Mouse (Mus musculus) CH12.LX (cell line): Measurements from ENCODE around the gene Nags. TPM values are rescaled to one million over a fixed set of nuclear protein-coding genes. Genes with fewer than 3 reads are reported as not detected.
A peak's percentile ranks its signal among the peaks of the same experiment; 100 is the strongest.

Experiments
- DNase-seq: peaks from one replicate; pipeline ENCODE4 v3.0.0-alpha.2; 2013; ENCODE audit errors: extremely low read depth
- H3K27ac ChIP-seq: 2 replicates; pipeline ENCODE4 v1.5.1; 2012; ENCODE audit warnings: low read depth, mild to moderate bottlenecking, control low read depth, moderate library complexity; ENCODE audit not compliant: insufficient read depth
- H3K27me3 ChIP-seq: replicated peaks from 2 replicates; pipeline ENCODE3; 2012; ENCODE audit warnings: inconsistent platforms
- H3K36me3 ChIP-seq, 2 experiments: replicated peaks in 1 of 2; 2 replicates each; pipeline versions ENCODE3 to v1.6.1; 2012; ENCODE audit warnings: inconsistent platforms in 1 of 2, low read length in 1 of 2, mild to moderate bottlenecking in 1 of 2, mixed read lengths in 1 of 2, moderate library complexity in 1 of 2; ENCODE audit not compliant: control insufficient read depth in 1 of 2, insufficient read depth in 1 of 2
- H3K4me1 ChIP-seq, 2 experiments: 2 replicates each; pipeline ENCODE4 v1.6.1; 2012; ENCODE audit warnings: inconsistent platforms in 1 of 2, moderate library complexity in 1 of 2; ENCODE audit not compliant: insufficient read depth in 2 of 2, control insufficient read depth in 1 of 2
- H3K4me2 ChIP-seq: 2 replicates; pipeline ENCODE4 v1.6.1; 2012; ENCODE audit warnings: low read depth, mild to moderate bottlenecking, control low read depth; ENCODE audit not compliant: poor library complexity, insufficient read depth, severe bottlenecking
- H3K4me3 ChIP-seq, 3 experiments: fragments of 150-350 bp in 1 of 3; sonication (generic) in 1 of 3; replicated peaks in 1 of 3; 2 replicates each; pipeline versions ENCODE3 to v1.5.1; 2011 to 2012; ENCODE audit warnings: low read depth in 2 of 3, low read length in 2 of 3, mild to moderate bottlenecking in 2 of 3, moderate library complexity in 2 of 3, control low read depth in 1 of 3, improper control_type of control experiment in 1 of 3, inconsistent platforms in 1 of 3, mixed read lengths in 1 of 3; ENCODE audit not compliant: poor library complexity in 1 of 3
- H3K79me2 ChIP-seq: replicated peaks from 2 replicates; pipeline ENCODE4 v1.6.1; 2012; ENCODE audit warnings: mild to moderate bottlenecking, moderate library complexity; ENCODE audit not compliant: control insufficient read depth, poor library complexity, insufficient read depth, severe bottlenecking; ENCODE audit errors: extremely low read depth
- H3K9ac ChIP-seq: 2 replicates; pipeline ENCODE4 v1.6.1; 2012; ENCODE audit warnings: low read depth, mild to moderate bottlenecking, control low read depth, moderate library complexity; ENCODE audit not compliant: insufficient read depth
- H3K9me3 ChIP-seq: replicated peaks from 2 replicates; pipeline ENCODE3; 2012; ENCODE audit warnings: low read length, inconsistent platforms, mixed read lengths
- BHLHE40 ChIP-seq: IDR thresholded peaks from 2 replicates; pipeline ENCODE4 v1.6.1; 2011; ENCODE audit warnings: mild to moderate bottlenecking, low read depth, low read length, improper control_type of control experiment
- CHD1 ChIP-seq: IDR thresholded peaks from 2 replicates; pipeline ENCODE4 v1.6.1; 2012; ENCODE audit warnings: low read depth, low read length, improper control_type of control experiment, inconsistent platforms
- CHD2 ChIP-seq: IDR thresholded peaks from 2 replicates; pipeline ENCODE4 v1.6.1; 2011; ENCODE audit warnings: low read length, improper control_type of control experiment
- CTCF ChIP-seq, 2 experiments: IDR thresholded peaks in 1 of 2; conservative IDR thresholded peaks in 1 of 2; 2 replicates each; pipeline ENCODE4 v1.5.1; 2011 to 2012; ENCODE audit warnings: low read depth in 2 of 2, low read length in 2 of 2, improper control_type of control experiment in 1 of 2, inconsistent platforms in 1 of 2, mild to moderate bottlenecking in 1 of 2, moderate library complexity in 1 of 2
- E2F4 ChIP-seq: IDR thresholded peaks from 2 replicates; pipeline ENCODE4 v1.6.1; 2011; ENCODE audit warnings: low read depth, low read length, improper control_type of control experiment; ENCODE audit not compliant: insufficient replicate concordance
- ELF1 ChIP-seq: IDR thresholded peaks from 2 replicates; pipeline ENCODE4 v1.6.1; 2014; ENCODE audit warnings: low read depth, mild to moderate bottlenecking, inconsistent platforms, low read length, improper control_type of control experiment
- EP300 ChIP-seq: IDR thresholded peaks from 2 replicates; pipeline ENCODE4 v1.6.1; 2011; ENCODE audit warnings: low read length, improper control_type of control experiment
- ETS1 ChIP-seq: conservative IDR thresholded peaks from 2 replicates; pipeline ENCODE4 v1.6.1; 2012; ENCODE audit warnings: low read depth, mild to moderate bottlenecking, inconsistent platforms, low read length, improper control_type of control experiment, moderate library complexity
- GABPA ChIP-seq: IDR thresholded peaks from 2 replicates; pipeline ENCODE4 v1.6.1; 2012; ENCODE audit warnings: low read depth, low read length, improper control_type of control experiment, inconsistent platforms; ENCODE audit not compliant: insufficient replicate concordance
- HCFC1 ChIP-seq: IDR thresholded peaks from 2 replicates; pipeline ENCODE4 v1.6.1; 2012; ENCODE audit warnings: low read depth, mild to moderate bottlenecking, inconsistent platforms, low read length, improper control_type of control experiment
- IRF4 ChIP-seq: IDR thresholded peaks from 2 replicates; pipeline ENCODE4 v1.6.1; 2014; ENCODE audit warnings: low read depth, mild to moderate bottlenecking, inconsistent platforms, low read length, improper control_type of control experiment
- JUN ChIP-seq: IDR thresholded peaks from 2 replicates; pipeline ENCODE4 v1.6.1; 2011; ENCODE audit warnings: low read depth, mild to moderate bottlenecking, low read length, improper control_type of control experiment, moderate library complexity; ENCODE audit not compliant: insufficient read depth
- JUND ChIP-seq: conservative IDR thresholded peaks from 2 replicates; pipeline ENCODE4 v1.6.1; 2011; ENCODE audit warnings: low read depth, low read length, improper control_type of control experiment
- KAT2A ChIP-seq: IDR thresholded peaks from 2 replicates; pipeline ENCODE4 v1.6.1; 2012; ENCODE audit warnings: low read length, improper control_type of control experiment, inconsistent platforms; ENCODE audit not compliant: insufficient replicate concordance
- MAFK ChIP-seq: IDR thresholded peaks from 2 replicates; pipeline ENCODE4 v1.6.1; 2011; ENCODE audit warnings: low read length, improper control_type of control experiment; ENCODE audit not compliant: insufficient replicate concordance
- MAX ChIP-seq: IDR thresholded peaks from 2 replicates; pipeline ENCODE4 v1.6.1; 2011; ENCODE audit warnings: low read length, improper control_type of control experiment
- MAZ ChIP-seq: IDR thresholded peaks from 2 replicates; pipeline ENCODE4 v1.6.1; 2012; ENCODE audit warnings: low read depth, mild to moderate bottlenecking, inconsistent platforms, low read length, improper control_type of control experiment, moderate library complexity
- MEF2A ChIP-seq: IDR thresholded peaks from 2 replicates; pipeline ENCODE4 v1.6.1; 2014; ENCODE audit warnings: low read depth, mild to moderate bottlenecking, inconsistent platforms, low read length, improper control_type of control experiment, borderline replicate concordance
- MXI1 ChIP-seq: IDR thresholded peaks from 2 replicates; pipeline ENCODE4 v1.6.1; 2011; ENCODE audit warnings: mild to moderate bottlenecking, low read depth, low read length, improper control_type of control experiment
- MYC ChIP-seq: IDR thresholded peaks from 2 replicates; pipeline ENCODE4 v1.6.1; 2011; ENCODE audit warnings: low read depth, mild to moderate bottlenecking, improper control_type of control experiment, low read length
- NELFE ChIP-seq: IDR thresholded peaks from 2 replicates; pipeline ENCODE4 v1.6.1; 2011; ENCODE audit warnings: low read depth, low read length, improper control_type of control experiment
- NRF1 ChIP-seq: IDR thresholded peaks from 2 replicates; pipeline ENCODE4 v1.6.1; 2014; ENCODE audit warnings: low read depth, mild to moderate bottlenecking, inconsistent platforms, low read length, improper control_type of control experiment, moderate library complexity
- PAX5 ChIP-seq: IDR thresholded peaks from 2 replicates; pipeline ENCODE4 v1.6.1; 2012; ENCODE audit warnings: low read length, inconsistent platforms, mixed read lengths
- POLR2A ChIP-seq: IDR thresholded peaks from 2 replicates; pipeline ENCODE4 v1.6.1; 2011; ENCODE audit warnings: low read depth, mild to moderate bottlenecking, improper control_type of control experiment, low read length
- POLR2AphosphoS2 ChIP-seq: IDR thresholded peaks from 2 replicates; pipeline ENCODE4 v1.6.1; 2011; ENCODE audit warnings: low read depth, low read length, improper control_type of control experiment
- RAD21 ChIP-seq: IDR thresholded peaks from 2 replicates; pipeline ENCODE4 v1.6.1; 2011; ENCODE audit warnings: low read depth, mild to moderate bottlenecking, low read length, improper control_type of control experiment, moderate library complexity
- RCOR1 ChIP-seq: conservative IDR thresholded peaks from 2 replicates; pipeline ENCODE4 v1.6.1; 2012; ENCODE audit warnings: low read depth, mild to moderate bottlenecking, inconsistent platforms, low read length, improper control_type of control experiment
- SIN3A ChIP-seq: IDR thresholded peaks from 2 replicates; pipeline ENCODE4 v1.6.1; 2012; ENCODE audit warnings: low read length, improper control_type of control experiment, inconsistent platforms
- SMC3 ChIP-seq: IDR thresholded peaks from 2 replicates; pipeline ENCODE4 v1.6.1; 2011; ENCODE audit warnings: low read depth, low read length, improper control_type of control experiment
- TBP ChIP-seq: conservative IDR thresholded peaks from 2 replicates; pipeline ENCODE4 v1.6.1; 2011; ENCODE audit warnings: low read depth, low read length, improper control_type of control experiment
- TCF12 ChIP-seq: IDR thresholded peaks from 2 replicates; pipeline ENCODE4 v1.6.1; 2014; ENCODE audit warnings: low read depth, mild to moderate bottlenecking, inconsistent platforms, low read length, improper control_type of control experiment
- UBTF ChIP-seq: IDR thresholded peaks from 2 replicates; pipeline ENCODE4 v1.6.1; 2012; ENCODE audit warnings: low read depth, mild to moderate bottlenecking, inconsistent platforms, low read length, improper control_type of control experiment, moderate library complexity
- USF1 ChIP-seq: IDR thresholded peaks from 2 replicates; pipeline ENCODE4 v1.6.1; 2014; ENCODE audit warnings: low read depth, mild to moderate bottlenecking, inconsistent platforms, low read length, improper control_type of control experiment
- USF2 ChIP-seq: conservative IDR thresholded peaks from 2 replicates; pipeline ENCODE4 v1.6.1; 2011; ENCODE audit warnings: low read depth, low read length, improper control_type of control experiment
- ZC3H11A ChIP-seq: IDR thresholded peaks from 2 replicates; pipeline ENCODE4 v1.6.1; 2012; ENCODE audit warnings: low read depth, mild to moderate bottlenecking, inconsistent platforms, low read length, improper control_type of control experiment
- ZKSCAN1 ChIP-seq: IDR thresholded peaks from 2 replicates; pipeline ENCODE4 v1.6.1; 2012; ENCODE audit warnings: low read depth, inconsistent platforms, low read length, improper control_type of control experiment, borderline replicate concordance
- ZMIZ1 ChIP-seq: IDR thresholded peaks from 2 replicates; pipeline ENCODE4 v1.6.1; 2012; ENCODE audit warnings: low read depth, mild to moderate bottlenecking, inconsistent platforms, low read length, improper control_type of control experiment
- ZNF384 ChIP-seq: IDR thresholded peaks from 2 replicates; pipeline ENCODE4 v1.6.1; 2012; ENCODE audit warnings: low read depth, low read length, improper control_type of control experiment, inconsistent platforms
- dilution Hi-C: fragments of 300-500 bp; cut with MboI; formaldehyde crosslinking; loops from 2 replicates; pipeline ENCODE4 v1.14.3; 2020; ENCODE audit warnings: low sequenced_read_pairs; ENCODE audit not compliant: extremely low pct_unique_long_range_greater_than_20kb, extremely low pct_ligation_motif_present
- in situ Hi-C: fragments of 300-500 bp; cut with MboI; formaldehyde crosslinking; loops from 3 replicates; pipeline ENCODE4 v1.14.3; 2019; ENCODE audit warnings: low sequenced_read_pairs, low pct_ligation_motif_present, low pct_unique_long_range_greater_than_20kb, mixed read lengths
- polyA plus RNA-seq: library from polyadenylated mRNA; unstranded; fragments of >175 nt; gene quantifications from 2 replicates; pipeline ENCODE4 v1.2.1, GENCODE M21; 2012; ENCODE audit warnings: low read depth; ENCODE audit not compliant: insufficient read length
- total RNA-seq, 2 experiments: library from RNA; depleted of rRNA; stranded (reverse); fragments of 300-350 nt in 1 of 2; fragments of >200 nt in 1 of 2; gene quantifications; 2 replicates each; pipeline ENCODE4 v1.2.3; 2012 to 2014

Gene Nags
- total and polyA plus RNA-seq, 3 experiments: not detected

DNA sequence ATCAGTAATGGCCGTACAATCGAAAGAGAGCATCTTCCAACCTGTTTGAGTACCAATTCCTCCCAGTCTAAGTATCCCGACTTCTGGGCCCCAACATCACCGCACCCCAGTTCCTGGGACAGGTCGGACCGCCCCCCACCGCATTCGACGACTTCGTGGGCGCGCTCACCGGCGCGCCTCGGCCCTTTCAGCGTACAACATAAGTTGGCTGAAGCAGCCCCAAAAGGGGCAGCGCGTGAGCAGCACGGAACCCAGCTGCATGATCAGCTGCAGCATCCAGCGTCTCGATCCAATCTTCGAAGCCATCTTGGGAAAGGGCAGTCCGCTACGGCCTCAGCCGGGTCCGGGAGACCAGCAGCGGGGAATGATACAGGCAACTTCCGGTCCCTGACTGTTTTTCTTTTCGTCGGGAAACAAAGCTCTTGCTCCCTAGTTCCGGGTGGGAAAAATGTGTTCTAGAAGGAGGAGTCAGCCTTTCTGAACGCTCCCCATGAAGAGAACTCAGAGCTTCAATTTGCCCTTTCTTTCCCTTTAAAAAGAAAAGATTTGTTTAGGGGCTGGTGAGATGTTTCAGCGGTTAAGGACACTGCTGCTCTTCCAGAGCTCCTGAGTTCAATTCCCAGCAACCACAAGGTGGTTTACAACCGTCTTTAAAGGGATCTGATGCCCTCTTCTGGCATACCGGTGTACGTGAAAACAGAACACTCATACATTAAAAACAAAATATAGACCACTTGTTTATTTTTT lies 10.9 kb downstream of the Nags start, which contains the start of gene Tmem101:
Gene Tmem101 (minus strand): TSS at position 366 of the 747 bp plus-strand sequence.
- Histone ChIP-seq H3K79me2 (no peaks in the 10 kb centered on the region), H3K4me2 (peak within 1 kb of the TSS; percentile 99), H3K36me3 (peaks cover 19 to 37% of the 10 kb centered on the region in 2 experiments), H3K4me1 (peaks cover 4 to 16% of the 10 kb centered on the region in 2 experiments), H3K27me3 (no peaks in the 10 kb centered on the region), H3K27ac (no peak within 1 kb of the TSS), H3K4me3 (peak within 1 kb of the TSS; percentile 66 to 83 (median 77)), H3K9ac (peak within 1 kb of the TSS; percentile 73), H3K9me3 (no peaks in the 10 kb centered on the region)
- dilution Hi-C loops: no loop called here
- TF ChIP-seq NRF1 (peak; percentile 77), USF2 (no peak), MEF2A (peak; percentile 84), TBP (peak; percentile 95), RCOR1 (peak; percentile 85; the same call in 1 of the 2 replicates), GABPA (peak; percentile 92; the same call in 1 of the 2 replicates), ZNF384 (no peak), ZC3H11A (no peak), MAX (no peak; the same call in 1 of the 2 replicates), ZKSCAN1 (no peak), TCF12 (peak; percentile 90), MAFK (no peak), ELF1 (peak; percentile 90), IRF4 (peak; percentile 86), CTCF (conservative IDR thresholded peaks at IDR 0.05 in 1 of 2, IDR thresholded peaks at IDR 0.05 in 1 of 2; ENCODE audit: low read depth in 2 of 2, low read length in 2 of 2) (peak in 1 of 2 experiments; percentile 64; a peak in 2 of 4 replicates), UBTF (peak; percentile 48; the same call in 1 of the 2 replicates), USF1 (no peak; the same call in 1 of the 2 replicates), MYC (peak; percentile 78), POLR2AphosphoS2 (peak; percentile 45; the same call in 1 of the 2 replicates), EP300 (no peak), PAX5 (no peak), MXI1 (peak; percentile 80), SIN3A (peak; percentile 99), JUND (peak; percentile 66; the same call in 1 of the 2 replicates), CHD1 (0 out of 2 replicates have a peak, but pooled peaks have one; percentile 53), HCFC1 (peak; percentile 100), NELFE (peak; percentile 85), E2F4 (no peak; the same call in 1 of the 2 replicates), JUN (no peak; the same call in 1 of the 2 replicates), SMC3 (peak; percentile 18; the same call in 1 of the 2 replicates), ZMIZ1 (peak; percentile 52; the same call in 1 of the 2 replicates), BHLHE40 (peak; percentile 83), CHD2 (peak; percentile 77; the same call in 1 of the 2 replicates), RAD21 (peak; percentile 26), ETS1 (peak; percentile 51; the same call in 1 of the 2 replicates), KAT2A (peak; percentile 99), MAZ (peak; percentile 93; the same call in 1 of the 2 replicates), POLR2A (peak; percentile 81)
- peak; percentile 96 for DNase-seq
- in situ Hi-C loops: loop anchor here (5.0 kb wide), 1 partner anchor 66 kb away; no protein-coding TSS in a partner anchor
